Mouse (Mus musculus): ENCODE measurements around the gene Dnaja3. TPM values are rescaled to one million over a fixed set of nuclear protein-coding genes. Genes with fewer than 3 reads are reported as not detected.
A peak's percentile ranks its signal among the peaks of the same experiment; 100 is the strongest.
"Not testable (repeated sequence)": the region's sequence is repeated elsewhere in the genome, so short reads cannot be mapped to it uniquely, and the experiment has no call there.

Dnaja3 gene
- total RNA-seq, 2 experiments from 2014 or later: 62.2 to 63.3 TPM

DNA sequence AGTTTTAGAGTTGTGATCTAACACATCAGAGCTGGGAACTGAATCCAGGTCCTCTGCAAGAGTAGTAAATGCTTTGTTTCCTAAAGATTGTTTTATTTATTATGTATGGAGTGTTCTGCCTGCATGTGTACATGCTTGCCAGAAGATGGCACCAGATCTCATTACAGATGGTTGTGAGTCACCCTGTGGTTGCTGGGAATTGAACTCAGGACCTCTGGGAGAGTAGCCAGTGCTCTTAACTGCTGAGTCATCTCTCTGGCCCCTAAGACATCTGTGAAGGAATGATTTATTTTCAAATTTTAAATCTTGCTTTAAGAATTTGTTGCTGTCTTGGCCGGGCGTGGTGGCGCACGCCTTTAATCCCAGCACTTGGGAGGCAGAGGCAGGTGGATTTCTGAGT lies 49.6 kb downstream of the Dnaja3 start:
- intact Hi-C loops (cut with DNase I); DNase-seq (ENCODE audit: low spot score in 2 of 2): not testable (repeated sequence)

DNA sequence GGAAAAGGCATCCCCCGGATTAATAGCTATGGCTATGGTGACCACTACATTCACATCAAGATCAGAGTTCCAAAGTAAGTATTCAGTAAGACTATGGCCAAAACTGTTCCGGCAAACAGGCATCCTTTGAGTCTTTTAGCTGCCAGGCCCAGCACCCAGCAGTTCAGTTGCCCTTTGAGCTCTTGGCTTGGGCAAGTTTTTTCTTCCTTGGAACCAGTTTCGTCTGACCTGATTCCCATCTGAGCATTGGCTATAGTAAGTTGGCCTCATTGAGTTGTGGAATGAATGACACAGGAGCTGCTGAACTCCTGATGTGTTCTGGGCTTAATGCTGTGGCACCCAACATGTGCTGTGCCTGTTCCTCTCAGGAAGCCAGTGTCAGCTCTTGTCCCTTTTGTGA lies 61.4 kb downstream of the Dnaja3 start:
- intact Hi-C loops (cut with DNase I): no loop called here
- DNase-seq (ENCODE audit: low spot score in 2 of 2): no peak

DNA sequence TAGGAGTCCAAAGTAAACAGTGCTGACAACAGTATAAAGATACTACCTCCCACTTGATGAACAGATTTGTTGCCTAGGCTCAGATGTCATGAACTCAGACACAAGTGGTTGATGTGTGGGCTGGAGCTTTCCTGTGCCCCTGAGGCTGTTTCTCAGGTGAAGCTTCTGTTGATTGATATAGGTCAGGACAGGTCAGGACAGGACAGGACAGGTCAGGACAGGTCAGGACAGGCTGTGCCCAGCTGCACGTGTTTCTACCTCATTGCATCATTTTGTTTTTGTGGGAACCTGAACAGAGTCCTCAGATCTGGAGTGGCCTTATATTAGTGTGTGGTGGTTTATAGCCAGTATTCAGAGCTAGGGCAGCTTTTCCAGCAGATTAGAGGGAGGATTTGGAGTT lies 62.9 kb downstream of the Dnaja3 start:
- intact Hi-C loops (cut with DNase I): no loop called here
- no peak for DNase-seq (ENCODE audit: low spot score in 2 of 2)

DNA sequence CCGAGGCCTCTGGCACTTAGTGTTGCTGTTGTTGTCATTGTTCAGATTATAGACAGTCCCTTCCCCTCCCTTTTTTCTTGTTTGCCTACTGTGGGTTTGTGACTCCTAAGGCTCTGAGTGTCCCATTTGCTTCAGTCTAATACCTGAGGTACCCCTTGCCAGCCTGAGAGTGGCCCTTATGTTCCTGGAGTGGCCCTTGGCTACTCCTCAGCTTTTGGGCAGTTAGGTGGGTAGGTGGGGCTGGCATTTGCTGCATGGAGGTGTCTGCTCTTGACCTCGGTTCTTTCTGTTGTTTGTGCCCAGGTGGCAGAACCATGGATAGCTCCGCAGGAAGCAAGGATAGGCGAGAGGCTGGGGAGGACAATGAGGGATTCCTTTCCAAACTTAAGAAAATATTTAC lies 65.8 kb downstream of the Dnaja3 start:
- intact Hi-C loops (cut with DNase I): no loop called here

DNA sequence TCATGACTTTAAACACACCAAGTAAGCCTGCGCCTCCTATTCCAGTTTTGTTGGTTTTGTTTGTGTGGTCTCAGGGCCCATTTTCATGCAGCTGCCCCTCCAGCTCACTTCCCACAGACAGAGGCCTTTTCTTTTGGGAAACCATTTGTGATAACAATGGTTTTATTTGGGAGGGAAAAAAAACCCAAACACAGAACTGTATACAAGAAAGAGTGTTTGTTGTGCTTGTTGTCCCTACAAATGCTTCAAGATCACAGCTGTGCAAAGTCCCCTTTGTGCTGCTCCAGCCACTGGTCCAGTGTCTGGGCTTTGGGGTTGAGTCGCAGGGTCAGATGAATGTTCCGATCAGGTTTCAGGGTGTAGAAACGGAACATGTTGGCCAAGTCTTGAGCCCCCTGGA lies 71.4 kb downstream of the Dnaja3 start:
- intact Hi-C loops (cut with DNase I): no loop called here
- no peak for DNase-seq (ENCODE audit: low spot score in 2 of 2)

More for the DNA sequence above, 65.8 kb downstream of the Dnaja3 start:
- DNase-seq (ENCODE audit: low spot score in 2 of 2): no peak

DNA sequence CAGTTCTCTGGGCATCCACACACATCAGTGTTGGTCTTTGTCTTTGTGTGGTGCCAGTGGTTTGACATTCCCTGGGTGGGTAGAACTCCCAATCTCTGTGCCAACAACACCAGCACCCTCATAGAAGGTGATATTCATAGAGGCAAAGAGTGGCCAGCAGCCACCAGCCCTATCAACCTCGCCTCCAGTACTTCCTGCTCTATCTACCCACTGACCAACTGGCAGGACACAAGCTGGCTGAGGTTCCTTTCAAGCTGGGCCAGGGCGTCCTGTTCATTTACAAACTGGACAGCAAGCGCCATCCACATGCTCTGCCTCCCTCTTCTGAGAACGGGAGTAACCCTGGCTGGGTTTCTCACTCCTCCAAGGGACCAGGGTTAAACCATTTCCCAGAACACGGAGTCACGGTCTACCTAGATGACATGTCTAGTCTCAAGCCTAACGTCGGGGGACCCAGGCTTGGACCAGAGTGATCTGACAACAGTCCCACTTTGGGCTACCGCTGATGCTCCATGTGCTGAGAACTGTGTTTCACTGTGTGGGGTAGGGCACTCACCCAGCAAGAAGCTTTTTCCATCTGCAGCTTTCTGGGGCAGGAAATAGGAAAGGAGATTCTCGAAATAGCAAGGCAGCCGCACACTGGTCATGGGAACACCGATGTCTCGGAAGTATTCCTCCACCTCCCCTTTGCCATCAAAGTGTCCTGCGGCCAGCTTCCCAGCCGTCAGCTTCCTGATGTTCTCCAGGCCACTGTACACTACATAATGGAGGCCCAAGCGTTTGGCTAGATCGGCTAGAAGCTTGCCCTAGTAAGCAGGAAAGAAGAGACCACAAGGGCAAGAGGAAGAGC lies 74.3 kb downstream of the Dnaja3 start:
- DNase-seq (ENCODE audit: low spot score in 2 of 2): no peak
- intact Hi-C loops (cut with DNase I): no loop called here

DNA sequence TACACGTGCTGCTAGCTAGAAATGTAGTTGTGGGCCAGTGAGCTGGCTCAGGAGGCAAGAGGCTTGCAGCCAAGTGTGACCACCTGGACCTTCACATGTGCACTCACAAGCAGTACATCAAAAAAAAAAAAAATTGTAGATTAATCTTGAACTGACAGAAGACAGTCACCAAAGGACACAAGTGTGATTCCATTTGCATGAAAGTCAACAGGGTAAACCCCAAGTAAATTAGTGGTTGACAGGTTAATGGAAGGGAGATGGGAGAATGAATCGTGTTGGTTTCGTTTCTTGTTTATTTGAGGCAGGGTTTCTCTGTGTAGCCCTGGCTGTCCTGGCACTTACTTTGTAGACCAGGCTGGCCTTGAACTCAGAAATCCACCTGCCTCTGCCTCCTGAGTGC lies 78.1 kb downstream of the Dnaja3 start:
- no peak for DNase-seq (ENCODE audit: low spot score in 2 of 2)
- intact Hi-C loops (cut with DNase I): no loop called here

DNA sequence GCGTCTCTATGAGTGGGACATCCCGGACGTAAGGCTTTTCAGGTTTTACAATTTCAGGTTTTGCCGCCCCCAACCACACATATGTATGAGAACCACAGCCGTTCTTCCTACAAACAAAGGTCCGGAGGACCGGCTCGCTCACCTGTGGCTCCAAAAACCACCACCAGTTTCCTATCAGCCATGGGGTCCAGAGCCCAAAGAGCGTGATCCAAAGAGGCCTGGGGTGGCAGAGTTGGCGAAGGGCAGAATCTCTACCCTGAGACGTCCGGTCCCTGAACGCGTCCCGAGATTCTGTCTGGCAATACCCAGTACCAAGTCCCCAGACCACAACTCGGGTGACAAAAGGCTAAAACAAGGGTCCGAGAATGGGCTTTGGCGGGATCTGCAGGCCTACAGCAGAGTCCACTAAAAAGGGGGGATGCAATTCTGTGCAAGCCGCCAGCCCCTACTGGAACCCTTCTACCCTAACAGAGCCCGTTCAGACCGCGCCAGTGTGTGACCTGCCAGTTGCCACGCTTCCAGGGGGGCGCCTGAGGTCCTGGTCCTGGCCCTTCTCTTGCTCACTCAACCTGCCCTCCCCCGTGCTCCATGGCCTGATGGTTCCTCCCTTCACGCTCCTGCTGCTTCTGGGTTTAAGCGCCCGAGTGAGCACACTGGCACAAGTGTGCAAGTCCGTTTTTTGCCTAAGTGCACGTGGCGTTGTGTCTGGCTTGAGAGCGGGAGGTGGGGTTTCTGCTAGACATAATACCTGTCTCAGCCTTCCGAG lies 79.1 kb downstream of the Dnaja3 start, which contains the start of gene Nmral1:
Nmral1 (minus strand) TSS at position 604 of the 766 bp plus-strand sequence.
- DNase-seq (ENCODE audit: low spot score in 2 of 2): peak; percentile 61 to 74
- intact Hi-C loops (cut with DNase I): no loop called here

DNA sequence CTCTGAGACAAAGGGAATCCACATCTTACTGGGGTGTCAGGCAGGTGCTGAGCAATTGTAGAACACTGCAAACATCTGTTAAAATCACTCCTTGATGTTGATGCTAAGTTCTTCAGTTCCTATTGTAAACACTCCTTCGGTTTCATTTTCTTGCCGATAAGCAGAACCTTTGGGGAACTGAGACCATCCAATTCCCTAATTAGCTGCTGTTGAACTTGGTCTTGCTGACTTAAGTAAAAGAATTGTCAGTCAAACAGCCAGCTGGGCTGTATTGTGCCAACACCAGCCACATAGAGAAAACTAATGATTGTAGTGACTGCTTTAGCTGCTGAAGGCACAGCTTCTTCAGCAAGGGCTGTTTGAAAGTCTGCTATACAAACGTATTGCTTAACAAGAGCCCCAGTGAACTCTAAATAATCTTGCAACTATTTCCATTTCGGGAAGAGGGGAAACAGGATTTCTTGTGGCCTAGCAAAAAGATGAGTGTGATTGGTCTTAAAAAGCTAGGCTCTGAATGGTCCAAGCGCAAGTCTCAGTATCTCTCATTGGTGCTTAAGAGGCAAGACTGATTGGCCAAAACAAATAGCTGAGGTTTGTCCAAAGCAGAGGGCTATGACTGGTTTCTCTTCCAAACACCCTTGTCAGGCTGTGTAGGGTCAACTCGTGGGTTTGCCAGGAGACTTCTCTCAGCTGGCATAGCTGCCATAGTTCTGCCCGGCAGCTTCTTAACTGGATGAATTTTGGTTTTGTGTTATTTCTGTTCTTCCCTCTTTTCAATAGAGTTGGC lies 82.5 kb downstream of the Dnaja3 start:
- intact Hi-C loops (cut with DNase I): no loop called here
- no peak for DNase-seq (ENCODE audit: low spot score in 2 of 2)

DNA sequence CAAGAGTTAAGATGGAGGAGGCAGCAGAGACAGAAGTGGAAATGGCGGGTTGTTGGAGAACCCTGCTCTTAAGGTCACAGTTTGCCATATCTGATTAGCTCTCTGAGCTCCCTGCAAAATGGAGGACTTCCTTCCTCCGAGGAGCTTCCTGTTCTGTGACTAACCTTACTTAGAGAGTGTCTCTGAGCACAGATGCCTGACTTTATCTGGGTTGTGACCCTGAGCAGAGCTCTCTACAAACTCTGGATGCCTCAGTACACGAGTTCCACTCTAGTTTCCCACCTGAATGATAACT lies 83.1 kb downstream of the Dnaja3 start:
- intact Hi-C loops (cut with DNase I): no loop called here

DNA sequence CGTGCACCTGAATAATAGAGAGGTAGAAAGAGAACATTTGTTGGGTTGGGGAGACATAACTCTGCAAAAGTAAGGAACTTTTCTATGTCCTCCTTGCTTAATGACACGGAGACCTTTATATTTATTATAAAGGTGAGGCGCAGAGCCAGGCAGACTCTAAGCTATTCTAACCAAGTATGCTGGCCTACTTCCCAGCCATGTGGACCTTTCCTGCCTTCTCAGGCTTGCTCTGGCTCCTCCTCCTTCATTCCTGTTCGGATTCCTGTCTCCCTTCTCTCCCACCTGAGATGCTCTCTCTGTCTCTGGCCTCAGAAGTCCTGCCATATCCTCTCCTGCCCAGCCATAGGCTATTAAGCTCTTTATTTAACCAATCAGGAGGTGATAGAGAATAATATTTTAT lies 85.5 kb downstream of the Dnaja3 start:
- intact Hi-C loops (cut with DNase I): no loop called here
- DNase-seq (ENCODE audit: low spot score in 2 of 2): no peak

More for the DNA sequence above, 83.1 kb downstream of the Dnaja3 start:
- DNase-seq (ENCODE audit: low spot score in 2 of 2): no peak

DNA sequence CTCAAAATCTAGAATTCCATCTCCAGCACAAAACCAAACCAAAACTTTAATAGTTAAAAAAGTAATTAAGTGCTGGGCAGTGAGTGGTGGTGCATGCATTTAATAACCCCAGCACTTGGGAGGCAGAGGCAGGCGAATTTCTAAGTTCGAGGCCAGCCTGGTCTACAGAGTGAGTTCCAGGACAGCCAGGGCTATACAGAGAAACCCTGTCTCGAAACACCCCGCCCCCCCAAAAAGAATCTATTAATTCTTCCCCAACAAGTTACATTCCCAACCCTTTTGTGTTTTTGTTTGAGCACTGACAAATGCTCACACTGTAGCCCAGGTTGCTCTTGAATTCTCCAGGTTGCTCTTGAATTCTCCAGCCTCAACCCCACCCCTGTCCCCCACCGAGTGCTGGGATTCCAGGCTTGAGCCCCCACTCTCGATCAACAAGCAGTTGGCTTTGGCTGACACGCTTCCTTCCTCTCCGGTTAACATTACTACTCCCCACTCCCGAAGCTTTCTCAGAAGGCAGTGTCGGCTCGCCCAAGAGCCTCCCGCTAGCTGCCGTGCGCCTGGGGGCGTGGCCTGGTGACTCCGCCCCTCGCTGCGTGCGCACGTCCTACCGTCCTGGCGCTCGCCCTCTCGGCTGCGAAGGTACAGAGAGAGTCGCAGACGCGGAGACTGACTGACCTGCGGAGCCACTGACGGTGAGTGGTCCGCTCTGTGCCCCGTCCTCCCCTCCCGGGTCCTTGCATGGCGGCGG lies 86.2 kb downstream of the Dnaja3 start, which contains the start of gene Hmox2:
Hmox2 (plus strand) TSS at position 582 of the 748 bp plus-strand sequence.
- peak; percentile 92 to 94 for DNase-seq (ENCODE audit: low spot score in 2 of 2)
- intact Hi-C loops (cut with DNase I): no loop called here

DNA sequence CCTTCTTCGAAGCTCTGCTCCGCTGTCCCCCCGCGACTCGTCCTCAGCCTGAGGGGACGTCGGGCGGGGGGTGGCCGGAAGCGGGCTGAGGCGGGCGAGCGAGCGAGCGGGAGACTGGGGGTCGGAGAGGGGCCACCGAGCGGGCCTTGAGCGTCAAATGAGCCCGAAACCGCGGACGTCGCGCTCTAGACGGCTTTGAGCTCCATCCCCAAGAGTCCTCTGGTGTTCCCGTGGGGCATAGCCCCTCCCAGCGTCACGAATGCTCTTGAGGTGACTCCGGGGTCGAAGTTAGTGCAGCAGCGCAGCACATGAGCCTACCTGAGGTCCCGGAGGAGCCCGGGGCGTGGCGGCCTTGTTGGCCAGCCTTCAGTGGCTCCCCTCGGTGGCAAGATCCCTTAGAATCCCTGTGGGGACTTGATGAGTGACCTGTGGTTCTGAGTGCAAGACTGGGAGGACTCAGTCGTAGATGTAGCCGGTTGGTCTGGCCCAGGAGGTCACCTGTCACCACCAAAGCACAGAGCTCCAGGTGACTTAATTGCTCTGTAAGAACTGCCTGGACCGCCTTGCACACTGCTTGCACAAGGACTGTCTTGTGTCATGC lies 86.8 kb downstream of the Dnaja3 start:
- intact Hi-C loops (cut with DNase I): no loop called here

DNA sequence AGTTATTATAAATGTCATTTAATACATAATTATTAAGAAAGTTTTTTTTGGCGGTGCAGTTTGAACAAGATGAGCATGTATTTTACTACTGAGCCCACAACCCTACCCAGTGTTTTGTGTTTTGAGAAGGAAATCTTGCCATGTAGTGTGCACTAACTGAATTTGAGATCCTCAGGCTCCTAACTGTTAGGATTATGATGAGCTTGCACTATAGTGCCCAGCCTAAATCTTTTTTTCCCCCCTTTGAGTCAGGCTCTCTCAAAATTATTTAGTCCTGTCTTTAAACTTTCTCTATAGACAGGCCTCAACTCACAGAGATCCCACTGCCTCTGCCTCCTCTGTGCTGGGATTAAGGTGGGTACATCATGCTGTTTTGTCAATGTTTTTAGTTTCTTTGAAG lies 87.7 kb downstream of the Dnaja3 start:
- intact Hi-C loops (cut with DNase I): no loop called here
- no peak for DNase-seq (ENCODE audit: low spot score in 2 of 2)

More for the DNA sequence above, 86.8 kb downstream of the Dnaja3 start:
- no peak for DNase-seq (ENCODE audit: low spot score in 2 of 2)

DNA sequence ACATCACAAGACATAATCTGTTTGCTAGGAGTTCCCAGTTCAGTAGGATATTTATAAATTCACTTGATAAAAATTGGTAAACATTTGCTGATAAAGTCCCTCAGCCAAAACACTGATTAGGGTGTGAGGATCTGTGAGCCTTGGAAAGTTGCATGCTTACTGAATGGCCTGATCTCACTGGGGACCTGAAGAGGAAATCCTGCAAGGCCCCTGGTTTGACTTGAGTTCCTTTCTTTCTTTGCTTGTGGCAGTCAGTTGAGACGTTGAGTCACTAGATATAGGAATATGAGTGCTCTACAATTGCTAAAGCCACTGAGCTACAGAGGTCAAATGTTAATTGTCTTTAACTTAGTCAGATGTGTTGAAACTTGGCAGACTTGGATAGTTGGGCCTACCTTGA lies 88.2 kb downstream of the Dnaja3 start:
- DNase-seq (ENCODE audit: low spot score in 2 of 2): no peak
- intact Hi-C loops (cut with DNase I): no loop called here

DNA sequence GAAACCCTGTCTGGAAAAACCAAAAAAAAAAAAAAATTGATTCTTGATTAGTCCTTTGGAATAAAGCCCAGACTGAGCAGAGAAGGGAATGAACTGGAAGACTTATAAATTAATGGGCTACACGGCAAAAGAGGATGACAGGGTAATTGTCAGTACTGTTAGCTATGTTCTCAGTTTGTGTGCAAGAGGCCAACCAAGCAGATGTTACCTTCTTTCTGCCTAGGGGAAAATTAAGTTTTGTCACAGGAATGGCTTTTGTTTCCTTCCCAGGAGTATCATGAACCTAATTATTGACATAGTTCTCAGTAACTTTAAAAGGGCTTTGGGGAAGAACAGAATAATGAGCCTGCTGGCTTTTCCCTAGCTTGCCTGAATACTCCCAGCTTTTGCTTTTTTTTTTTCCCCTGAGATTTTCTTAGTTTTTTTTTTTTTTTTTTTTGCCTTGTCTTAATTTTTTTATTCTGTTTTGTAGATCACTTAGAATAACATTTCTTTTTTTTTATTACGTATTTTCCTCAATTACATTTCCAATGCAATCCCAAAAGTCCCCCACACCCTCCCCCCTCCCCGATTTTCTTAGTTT lies 91.1 kb downstream of the Dnaja3 start:
- DNase-seq (ENCODE audit: low spot score in 2 of 2): no peak
- intact Hi-C loops (cut with DNase I): no loop called here

DNA sequence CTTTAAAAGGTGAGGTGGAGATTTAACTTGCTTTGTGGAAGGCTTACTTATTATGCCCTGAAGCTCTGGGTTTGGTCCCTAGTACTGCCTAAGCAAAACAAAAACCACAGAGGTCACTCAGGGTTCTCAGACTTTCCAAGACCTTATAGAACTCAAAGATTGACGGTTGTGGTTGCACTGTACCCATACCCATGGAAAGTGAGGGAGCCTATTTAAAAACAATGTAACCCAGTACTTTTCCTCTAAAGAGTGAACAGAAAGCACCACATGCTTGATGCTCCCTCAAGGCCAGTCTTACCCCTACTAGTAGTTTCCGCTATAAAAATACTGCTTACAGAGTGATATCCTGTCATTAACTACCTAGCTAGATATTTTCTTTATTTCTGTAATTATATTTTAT lies 96.5 kb downstream of the Dnaja3 start:
- no peak for DNase-seq (ENCODE audit: low spot score in 2 of 2)
- intact Hi-C loops (cut with DNase I): no loop called here

DNA sequence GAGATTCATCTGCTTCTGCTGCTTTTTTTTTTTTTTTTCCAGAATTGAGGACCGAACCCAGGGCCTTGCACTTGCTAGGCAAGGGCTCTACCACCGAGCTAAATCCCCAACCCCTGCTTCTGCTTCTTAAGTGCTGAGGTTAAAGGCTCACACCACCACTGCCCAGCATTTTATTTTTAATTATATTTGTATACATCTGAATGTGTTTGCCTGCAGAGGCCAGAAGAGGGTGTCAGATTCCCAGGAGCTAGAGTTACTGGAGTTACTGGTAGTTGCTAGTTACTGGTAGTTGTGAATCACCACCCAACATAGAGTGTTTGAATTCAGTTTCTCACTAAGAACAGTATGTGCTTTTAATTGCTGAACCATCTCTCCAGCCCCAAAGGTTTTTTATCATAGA lies 100.2 kb downstream of the Dnaja3 start:
- DNase-seq (ENCODE audit: low spot score in 2 of 2): no peak
- intact Hi-C loops (cut with DNase I): no loop called here

DNA sequence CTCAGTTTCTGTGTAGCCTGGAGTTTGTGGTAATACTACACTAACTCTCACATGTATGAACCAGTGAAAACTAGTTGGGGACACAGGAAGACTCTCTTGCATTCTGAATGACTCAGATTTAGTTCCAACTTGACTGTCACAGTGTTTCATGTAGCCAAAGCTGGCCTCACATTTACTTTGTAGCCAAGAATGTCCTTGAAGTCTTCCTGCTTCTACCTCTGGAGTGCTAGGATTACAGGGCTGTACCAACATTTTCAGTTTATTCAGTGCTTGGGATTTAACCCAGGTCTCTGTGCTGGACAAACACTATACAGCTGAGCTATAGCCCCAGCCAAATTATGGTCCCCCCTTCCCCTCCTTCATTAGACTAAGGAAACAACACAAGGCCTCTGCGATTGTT lies 102.4 kb downstream of the Dnaja3 start:
- intact Hi-C loops (cut with DNase I): no loop called here
- DNase-seq (ENCODE audit: low spot score in 2 of 2): no peak

All from left cerebral cortex, postnatal 25 days (tissue).